Mouse (Mus musculus): Measurements from ENCODE around the gene Acap3.

DNA sequence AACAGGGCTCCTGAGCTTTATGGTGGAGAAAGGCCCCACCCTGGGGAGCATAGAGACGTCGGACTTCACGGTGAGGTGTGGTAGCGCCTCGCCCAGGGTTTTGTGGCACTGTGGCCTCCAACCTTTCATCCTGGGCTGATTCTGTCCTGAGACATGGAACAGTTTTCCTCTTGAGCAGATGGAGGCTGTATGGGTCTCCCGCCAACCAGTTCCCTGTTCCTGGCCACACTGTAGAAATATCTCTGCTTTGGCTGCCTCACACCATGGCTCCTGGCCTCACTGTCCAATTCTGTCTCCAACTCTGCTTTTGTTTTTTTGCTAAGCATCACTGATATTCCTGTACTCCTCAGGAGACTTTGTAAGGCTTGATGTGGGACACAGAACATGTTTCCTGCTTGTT, 63.9 kb downstream of the Acap3 start:
- TF ChIP-seq CTCF (IDR thresholded peaks at IDR 0.05; ENCODE audit: control insufficient read depth, insufficient read depth, insufficient read length) (no peak), CEBPB (IDR thresholded peaks at IDR 0.05; ENCODE audit: low read depth) (no peak), MYOD1 (IDR thresholded peaks at IDR 0.05; ENCODE audit: control insufficient read depth, insufficient read length, low read depth) (no peak), MAX (IDR thresholded peaks at IDR 0.05) (no peak), USF1 (IDR thresholded peaks at IDR 0.05; ENCODE audit: low read depth) (no peak), MYOG (IDR thresholded peaks at IDR 0.05; ENCODE audit: control insufficient read depth, extremely low read depth, insufficient read length) (no peak), FOSL1 (IDR thresholded peaks at IDR 0.05; ENCODE audit: insufficient read depth, low read length, poor library complexity, severe bottlenecking) (no peak)

Measured in C2C12 (cell line).